Mouse (Mus musculus) lung, postnatal 36 days (tissue): ENCODE data around the gene Hoxa1.

Experiments used
- DNase-seq: peaks from one replicate; pipeline ENCODE4 v3.0.0; 2022; ENCODE audit warnings: mixed read lengths

Gene Hoxa1

DNA sequence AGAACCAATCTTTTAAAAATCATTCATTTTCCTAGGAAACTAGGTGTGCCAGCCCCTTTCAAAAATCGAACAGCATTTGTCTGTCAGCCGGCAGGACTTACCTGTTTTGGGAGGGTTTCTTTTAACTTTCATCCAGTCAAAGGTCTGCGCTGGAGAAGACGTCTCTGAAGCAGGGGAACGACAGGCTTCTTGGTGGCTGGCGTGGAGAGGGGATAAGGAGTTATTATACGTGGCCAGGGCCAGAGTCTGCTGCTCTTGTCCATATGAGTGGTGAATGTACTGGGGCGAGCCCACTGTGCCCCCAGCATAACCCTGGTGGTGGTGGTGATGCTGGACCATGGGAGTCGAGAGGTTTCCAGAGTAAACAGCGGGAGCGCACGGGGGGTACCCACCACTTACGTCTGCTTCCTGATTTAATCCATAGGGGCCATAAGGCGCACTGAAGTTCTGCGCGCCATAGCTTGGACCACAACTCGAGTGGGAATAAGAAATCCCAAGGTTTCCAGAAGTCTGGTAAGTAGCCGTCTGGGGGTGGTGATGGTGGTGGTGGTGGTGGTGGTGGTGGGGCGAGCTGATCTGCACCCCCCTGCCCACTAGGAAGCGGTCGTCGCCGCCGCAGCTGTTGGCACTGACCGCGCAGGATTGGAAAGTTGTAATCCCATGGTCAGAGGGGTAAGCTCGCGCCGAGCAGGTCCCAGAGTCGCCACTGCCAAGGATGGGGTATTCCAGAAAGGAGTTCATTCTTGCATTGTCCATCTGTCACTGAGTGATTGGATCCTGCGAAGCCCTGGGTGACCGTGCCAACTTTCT, 446 bp downstream of the Hoxa1 start:
- no peak for DNase-seq

DNA sequence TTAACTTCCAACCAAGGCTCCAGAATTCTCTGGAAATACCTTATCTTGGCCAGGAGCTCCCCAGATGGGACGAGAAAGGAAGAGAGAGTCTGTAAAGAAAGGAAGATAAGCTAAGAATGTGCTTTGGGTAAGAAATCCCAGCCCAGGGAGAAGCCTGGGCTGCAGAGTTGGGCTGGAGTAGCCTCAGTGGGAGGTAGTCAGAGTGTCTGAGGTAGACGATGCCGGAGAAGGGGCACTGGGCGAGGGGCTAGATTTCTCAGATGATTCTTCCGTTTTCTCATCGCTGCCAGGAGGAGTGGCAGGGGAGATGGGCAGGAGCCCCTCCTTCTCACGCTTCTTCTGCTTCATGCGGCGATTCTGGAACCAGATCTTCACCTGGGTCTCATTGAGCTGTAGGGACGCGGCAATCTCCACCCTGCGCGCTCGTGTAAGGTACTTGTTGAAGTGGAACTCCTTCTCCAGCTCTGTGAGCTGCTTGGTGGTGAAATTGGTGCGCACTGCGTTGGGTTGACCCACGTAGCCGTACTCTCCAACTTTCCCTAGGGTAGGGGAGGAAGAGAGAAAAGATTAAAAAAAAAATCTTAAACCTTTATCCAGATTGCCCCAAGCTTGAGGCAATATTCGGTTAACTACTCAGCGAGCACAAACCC, 1.4 kb downstream of the Hoxa1 start:
- DNase-seq = no peak

DNA sequence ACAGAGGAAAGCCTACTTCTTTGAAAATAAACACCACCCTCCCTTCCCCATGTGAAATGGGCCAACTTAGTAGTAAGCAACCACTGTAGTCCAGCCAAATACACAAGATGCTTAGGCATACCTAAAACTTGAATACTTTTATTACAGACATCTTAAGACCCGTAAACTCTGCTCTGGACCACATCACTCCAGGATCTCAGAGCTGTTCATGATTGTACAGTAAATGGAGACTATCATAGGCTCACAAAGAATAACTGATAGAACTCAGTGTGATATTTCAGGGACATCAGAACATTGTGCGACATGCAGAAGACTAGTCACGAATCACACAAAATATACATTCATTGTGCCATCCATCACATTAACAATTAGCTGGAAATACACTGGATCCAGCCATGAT, 2.6 kb downstream of the Hoxa1 start:
- DNase-seq = no peak

DNA sequence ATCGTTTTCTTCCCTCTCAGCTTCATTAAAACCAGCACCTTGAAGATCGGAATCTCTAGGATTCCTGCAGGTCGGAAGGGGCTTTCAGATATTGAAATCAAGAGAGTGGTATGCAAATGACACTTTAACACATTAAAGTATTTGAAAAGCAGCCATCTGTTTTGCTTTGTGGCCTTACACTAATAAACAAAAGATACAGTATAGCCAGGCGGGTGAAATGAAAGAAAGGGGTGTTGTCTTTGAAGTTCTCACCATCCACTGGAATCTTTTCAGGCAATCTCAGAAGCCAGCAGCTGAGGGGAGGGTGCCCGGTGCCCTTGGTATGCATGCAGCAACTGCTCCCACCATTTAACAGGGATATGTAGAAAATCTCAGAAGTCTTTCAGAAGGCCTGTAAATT, 4.1 kb downstream of the Hoxa1 start:
- DNase-seq = no peak

DNA sequence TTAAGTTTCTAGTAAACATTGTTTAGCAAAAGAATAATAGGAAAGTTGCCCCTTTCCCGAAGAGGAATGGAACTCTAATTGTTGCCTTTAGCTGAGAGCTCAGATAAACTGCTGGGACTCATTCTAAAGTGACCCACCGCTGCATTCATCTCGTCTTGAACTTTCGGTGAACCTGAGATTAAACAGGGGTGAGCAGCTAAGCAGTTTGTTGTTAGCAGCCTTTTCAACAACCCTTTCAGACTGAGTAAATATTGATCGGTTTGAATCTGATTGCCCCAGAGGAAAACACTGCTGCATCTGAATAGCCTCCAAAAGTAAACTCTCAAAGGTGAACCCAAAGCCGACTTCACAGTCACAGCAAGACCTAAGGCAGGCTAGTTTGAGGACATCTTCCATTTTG, 4.8 kb downstream of the Hoxa1 start:
- DNase-seq = no peak

DNA sequence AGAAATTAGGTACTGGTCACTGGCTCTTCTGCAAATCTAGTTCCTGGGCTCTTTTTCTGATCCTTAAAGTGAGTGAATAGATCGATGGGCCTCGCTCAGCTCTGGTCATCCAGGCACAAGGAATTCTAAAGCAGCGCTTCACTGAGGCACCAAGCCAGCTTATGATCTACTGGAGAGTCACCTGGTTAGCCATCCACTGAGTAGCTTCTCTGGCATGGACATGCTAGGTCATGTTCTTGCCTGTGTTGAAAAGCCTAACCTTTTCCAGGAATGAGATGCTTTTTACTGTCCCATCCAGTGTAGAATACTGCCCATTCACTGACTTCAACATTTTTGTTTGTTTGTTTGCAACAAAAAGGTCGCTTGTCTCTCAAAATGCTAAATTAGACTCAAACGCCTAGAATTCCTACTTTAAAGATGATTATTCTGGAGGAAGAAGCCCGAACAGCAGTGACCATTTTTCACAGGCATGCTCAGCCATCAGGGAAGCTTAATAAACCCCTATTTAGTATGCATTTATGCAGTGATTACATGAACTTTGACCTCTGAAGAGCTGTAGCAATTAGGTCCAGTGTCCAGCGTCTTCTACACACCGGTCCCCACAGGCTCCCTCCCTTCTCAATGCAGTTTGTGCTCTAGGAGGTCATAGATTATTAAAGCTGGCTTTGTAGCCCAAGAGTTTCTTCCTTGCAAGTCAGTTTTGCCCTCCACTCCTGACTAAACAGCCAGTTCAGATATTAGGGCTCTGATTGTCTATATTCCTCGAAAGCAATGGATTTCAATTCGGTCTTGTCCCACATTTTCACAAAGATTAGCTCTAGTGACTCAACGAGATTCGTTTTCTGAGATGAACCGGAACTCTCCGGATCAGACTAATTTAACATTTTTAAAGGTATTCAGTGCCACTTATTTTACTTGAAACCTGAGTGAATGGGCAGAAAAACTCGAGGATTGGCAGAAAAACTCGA, 5.6 kb downstream of the Hoxa1 start:
- DNase-seq = no peak

DNA sequence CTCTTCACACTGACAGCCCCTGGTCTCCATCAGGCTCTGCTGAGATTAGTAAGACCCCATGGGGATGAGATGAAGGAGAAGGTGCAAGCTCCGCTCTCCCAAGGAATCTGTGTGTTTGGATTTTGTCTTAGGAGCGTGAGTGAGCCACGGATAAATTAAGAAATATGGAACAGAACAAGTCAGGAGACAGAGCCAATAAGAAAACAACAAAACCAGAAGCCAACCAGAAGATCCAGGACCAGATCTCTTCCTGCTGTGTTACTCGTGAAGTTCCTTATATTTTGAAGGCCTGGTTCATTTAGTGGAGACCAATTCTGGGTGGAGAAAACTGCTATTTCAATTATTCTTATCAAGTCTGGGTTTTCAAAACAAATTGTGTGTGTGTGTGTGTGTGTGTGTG, 6.5 kb downstream of the Hoxa1 start:
- DNase-seq = no peak

DNA sequence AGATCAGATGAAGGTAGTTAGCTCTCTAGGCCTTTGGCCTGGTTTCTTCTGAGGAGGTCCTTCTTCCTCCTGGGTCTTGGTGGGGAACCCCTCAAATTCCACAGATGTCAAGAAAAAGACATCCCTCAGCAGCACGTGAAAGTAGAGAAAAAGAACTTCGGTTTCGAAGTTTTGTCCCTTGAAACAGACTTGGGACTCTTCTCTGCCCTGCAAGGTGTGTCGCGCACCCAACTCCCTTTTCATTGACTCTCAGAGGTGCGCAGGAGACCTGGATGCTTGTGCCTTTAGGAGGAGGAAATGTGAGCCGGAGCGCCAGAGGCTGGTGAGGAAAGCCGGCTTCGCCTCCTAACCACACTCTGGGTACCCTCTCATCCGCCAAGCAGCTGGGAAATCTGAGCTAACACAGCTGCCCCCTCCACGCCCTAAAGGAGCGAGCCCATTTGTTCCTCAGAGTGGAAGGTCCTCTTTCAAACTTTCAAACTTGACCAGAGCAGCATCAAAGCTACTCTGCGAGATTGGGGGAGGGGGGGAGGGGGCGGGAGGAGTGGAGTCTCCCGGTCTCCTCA, 7.6 kb downstream of the Hoxa1 start:
- no peak for DNase-seq

DNA sequence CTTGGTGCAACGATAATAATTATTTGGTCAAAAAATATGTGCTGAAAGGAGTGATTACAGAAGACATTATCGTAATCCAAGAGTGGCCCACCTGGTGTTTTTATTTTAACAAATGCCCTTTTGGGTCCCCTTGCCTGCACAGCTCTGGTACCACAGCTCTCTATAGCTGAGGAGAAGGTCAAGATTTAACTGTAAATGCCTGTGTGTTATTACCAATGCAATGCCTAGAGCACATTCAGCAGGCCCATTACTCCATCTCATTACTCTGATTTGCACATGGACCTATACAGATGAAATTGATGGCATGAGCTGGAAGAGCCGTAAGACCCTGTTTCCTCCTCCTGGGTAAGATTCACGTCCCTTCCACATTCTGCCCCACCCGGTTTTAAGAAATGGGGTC, 19.0 kb downstream of the Hoxa1 start:
- no peak for DNase-seq

DNA sequence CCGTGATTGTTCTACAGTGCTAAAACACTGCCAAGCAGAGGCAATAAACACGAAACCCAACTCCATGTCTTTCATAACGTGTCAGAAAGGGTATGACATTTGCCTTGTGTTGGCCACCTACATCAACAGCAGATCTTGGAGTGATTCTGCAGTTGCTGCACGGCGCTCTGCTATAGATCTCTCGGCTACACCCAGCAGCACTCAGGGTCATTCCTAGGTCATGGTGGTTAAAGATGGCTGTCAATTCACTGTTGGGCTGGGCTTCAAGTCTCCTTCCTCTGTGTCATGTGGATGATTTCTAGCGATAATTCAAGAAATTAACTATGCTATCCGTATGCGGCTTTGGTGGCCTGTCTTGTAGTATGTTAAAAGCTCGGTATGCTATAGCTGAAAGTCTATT, 19.5 kb downstream of the Hoxa1 start:
- no peak for DNase-seq

DNA sequence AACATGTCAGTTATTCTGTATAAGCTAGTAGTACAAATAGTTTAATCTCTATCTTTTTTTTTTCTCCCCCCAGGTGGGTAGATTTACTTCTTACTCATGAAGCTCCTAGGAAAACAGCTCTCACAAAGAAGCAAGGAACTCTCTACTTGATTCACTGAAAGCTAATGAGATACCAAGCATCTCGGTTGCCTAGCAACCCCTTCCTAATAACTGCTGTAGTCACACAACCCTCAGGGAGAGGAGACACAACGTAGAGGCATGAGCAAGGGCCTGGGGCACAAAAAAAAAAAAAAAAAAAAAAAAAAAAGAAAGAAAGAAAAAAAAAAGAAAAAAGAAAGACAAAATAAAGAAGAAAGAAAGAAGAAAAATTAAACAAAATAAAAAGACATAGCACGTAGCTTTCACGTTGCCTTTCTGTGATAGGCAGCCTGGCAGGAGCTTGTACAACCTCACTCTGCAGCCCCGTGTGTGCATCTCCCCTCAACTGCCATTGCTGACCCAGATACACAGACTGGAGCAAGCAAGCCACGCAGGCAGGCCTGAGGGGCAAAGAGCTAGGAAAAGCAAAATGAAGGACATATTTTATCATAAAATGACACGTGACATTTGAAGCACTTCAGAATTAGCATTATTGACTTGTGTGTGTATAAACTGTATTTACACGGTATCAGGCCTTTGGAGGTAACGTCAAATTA, 20.1 kb downstream of the Hoxa1 start:
- no peak for DNase-seq

DNA sequence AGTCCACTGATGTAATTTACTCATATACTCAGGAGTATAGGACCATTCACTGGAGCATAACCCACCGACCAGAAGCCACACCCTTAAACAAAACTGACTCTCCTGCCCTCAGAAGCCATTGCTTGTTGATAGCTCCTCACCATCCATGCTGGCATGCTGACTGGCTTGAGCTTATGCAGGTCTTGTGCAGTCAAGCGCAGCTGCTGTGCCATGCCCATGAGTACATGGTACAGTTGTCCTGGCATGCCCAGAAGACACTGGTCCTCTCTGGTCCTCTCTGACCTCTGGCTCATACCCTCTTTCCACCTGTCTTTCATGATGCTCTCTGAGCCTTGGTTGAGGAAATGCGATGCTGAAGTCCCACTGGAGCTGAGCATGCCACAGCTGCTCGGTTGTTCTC, 34.4 kb downstream of the Hoxa1 start:
- DNase-seq = no peak

DNA sequence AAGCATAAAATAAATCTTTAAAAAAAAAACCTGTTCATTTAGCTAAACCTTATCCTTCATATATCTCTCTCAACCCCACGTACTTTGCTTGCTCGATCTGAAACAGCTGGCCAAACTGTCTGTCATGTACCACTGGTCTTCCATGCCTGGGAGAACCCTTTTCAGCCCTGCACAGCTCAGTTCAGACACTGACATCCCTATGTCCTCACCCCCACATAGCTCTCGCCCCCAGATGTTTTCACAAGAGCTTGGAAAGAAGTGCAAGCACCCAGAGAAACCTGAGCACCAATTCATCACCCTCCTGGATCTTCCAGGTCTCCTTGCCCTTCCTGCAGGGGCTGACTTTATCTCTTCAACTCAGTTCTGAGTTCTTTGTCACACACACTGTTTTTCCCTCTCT, 36.9 kb downstream of the Hoxa1 start:
- DNase-seq = no peak

DNA sequence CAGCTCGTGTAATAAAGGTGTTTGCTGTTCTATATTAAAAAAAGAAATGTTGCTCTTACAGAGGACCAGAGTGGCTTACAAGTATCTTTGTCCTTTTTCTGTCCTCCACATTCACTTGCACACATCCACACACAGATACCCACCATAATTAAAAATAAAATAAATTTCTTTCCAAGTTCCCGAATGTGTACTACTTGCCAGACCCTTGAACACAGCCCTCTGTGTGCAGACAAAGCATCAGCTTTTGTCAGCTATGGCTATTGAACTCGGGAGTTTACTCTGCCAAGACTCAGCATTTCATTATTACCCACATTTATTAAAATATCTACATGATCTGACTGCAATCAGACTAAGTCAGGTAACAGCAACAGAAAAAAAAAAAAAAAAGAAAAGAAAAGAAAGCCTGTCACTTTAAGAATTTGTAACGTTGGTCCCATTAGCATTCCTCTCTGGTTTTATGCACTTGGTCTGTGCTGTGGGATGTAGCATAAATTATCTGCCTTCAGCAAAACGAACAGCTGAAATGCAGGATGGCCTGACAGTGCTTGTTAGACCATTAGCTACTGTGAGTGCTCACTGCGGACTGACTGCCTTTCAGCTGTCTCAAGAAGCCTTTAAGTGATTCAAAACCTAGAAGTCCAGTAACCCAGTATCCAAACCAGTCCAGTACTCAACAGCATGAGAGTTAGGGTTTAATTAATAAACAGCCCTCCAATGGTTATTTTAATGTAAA, 39.0 kb downstream of the Hoxa1 start:
- DNase-seq = no peak

DNA sequence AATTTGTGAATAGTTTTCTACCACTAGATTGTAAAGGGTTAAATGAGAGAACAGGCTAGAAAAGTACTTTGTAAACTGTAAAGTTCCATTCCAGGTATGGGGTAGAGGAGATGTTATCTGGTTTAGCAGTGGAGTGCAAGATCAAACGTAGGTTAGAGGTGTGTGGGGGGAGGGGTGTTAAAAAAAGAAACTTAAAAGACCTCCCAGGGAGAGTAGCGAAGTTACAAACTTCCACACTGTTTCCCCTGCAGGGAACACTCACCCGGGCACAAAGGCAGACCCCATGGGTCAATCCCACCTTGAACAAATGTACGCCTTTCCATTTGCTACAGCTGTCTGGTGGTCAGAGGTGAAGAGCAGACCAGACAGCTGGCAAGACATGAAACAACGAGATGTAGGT, 42.2 kb downstream of the Hoxa1 start:
- DNase-seq = no peak

DNA sequence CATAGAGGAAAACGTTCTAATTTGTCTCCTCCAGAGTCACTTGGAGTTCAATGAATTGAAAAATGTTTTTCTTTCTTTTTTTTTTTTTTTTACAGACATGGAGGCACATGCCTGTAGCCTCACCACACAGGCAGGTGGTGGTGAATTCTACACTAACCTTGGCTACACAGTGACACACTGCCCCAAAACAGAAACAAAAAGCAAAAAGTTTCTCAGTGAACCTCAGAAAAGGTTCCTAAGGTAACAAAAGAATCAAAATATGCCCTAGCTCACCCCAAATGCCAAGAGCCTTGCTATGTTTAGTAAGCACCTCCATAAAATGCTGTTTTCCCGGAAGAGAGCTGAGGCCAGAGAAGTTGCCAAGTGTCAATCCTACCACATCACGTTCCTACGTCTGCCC, 46.3 kb downstream of the Hoxa1 start:
- no peak for DNase-seq

DNA sequence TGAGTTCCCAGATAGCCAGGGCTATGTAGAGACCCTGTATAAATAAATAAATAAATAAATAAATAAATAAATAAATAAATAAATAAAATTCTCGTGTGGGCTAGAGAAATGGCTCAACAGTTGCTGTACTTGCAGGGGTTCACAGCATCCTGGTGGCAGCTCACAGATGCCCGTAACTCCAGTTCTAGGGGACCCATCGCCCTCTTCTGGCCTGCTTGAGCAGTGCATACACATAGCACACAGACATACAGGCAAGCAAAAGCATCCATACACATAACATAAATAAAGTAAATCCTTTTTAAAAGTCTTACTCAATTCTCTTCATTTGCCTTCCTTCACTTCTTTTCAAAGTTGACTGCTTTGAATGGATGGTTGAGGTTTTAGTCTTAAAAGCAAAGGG, 50.7 kb downstream of the Hoxa1 start:
- DNase-seq = no peak

DNA sequence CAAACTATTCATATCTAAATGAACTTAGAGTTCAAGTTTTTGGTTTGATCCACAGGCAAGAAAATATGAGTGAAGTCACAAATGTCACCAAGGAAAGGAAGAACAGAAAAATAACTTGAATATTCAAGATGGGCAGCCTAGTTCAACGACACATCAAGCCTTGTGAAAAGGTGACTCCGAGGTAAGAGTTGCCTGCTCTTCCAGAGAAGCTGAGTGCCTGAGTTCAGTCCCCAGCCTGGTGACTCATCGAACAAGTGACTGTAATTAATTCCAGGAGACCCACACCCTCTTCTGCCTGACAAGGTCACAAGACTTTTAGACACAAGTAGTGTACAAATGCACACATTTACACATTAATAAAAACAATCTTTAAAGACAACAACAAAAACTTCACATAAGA, 51.4 kb downstream of the Hoxa1 start:
- DNase-seq = no peak

DNA sequence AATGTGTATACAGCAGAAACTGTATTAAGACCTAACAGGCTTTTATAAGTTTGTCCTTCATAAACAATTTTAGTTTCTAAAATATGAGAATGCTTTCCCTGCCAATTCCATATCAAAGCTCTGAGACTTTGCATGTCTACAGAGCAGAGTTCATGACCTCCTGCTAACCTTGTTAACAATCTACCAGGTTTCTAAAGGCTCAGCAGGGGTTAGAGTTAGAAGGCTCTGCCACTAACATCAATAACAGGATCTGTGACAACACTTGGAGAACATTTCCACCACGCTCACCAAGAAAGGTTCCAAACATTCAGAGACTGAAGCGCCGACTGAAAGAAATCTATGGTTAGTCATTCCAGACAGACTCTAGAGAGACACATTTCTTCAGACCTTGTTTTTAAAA, 51.9 kb downstream of the Hoxa1 start:
- DNase-seq = no peak
